Mouse (Mus musculus) testis, adult 2 months (tissue): Measurements from ENCODE around the gene Atp5mpl.

Source experiments
- CTCF ChIP-seq: fragments of 200-500 bp; IDR thresholded peaks from 2 replicates; pipeline ENCODE4 v1.5.1; 2012; ENCODE audit warnings: low read depth, mild to moderate bottlenecking, inconsistent platforms, low read length, moderate library complexity; ENCODE audit not compliant: control insufficient read depth, insufficient read depth, insufficient replicate concordance
- POLR2A ChIP-seq: fragments of 200-500 bp; IDR thresholded peaks from 2 replicates; pipeline ENCODE4 v1.6.1; 2012; ENCODE audit warnings: low read depth, mild to moderate bottlenecking, inconsistent platforms, low read length, moderate library complexity; ENCODE audit not compliant: control insufficient read depth

- no peak for TF ChIP-seq CTCF
- TF ChIP-seq POLR2A = no peak
Observed at GRCm38 (mm10) chr12:111992626-111993025, 25.8 kb upstream of the Atp5mpl start.
